24 mouse cellular contexts compared by ENCODE assay signal in genomic region chr14:46292398-46292797, GRCm38 (mm10).
DNase-seq lines count a peak whose midpoint lies in the region; ATAC-seq and TF ChIP-seq lines count a peak whose summit lies in the region.
"Had no signal": no experiment of that assay in that cellular context is flagged by ENCODE, and none has a peak within 500 bp of the region (broad histone marks: within the 10 kb centered on the region; RNA-seq: fewer than 3 reads in every experiment).

No protein-coding gene starts in this region.

- H3K4me2 ChIP-seq in heart, embryonic 12.5 days = no peak overlapping the region
- no peak overlapping the region for H3K4me2 ChIP-seq in kidney, embryonic 15.5 days
- H3K4me2 ChIP-seq in stomach, embryonic 14.5 days (replicated peaks; ENCODE audit: low read depth, low read length) = no peak overlapping the region
- H3K4me2 ChIP-seq in stomach, postnatal 0 days (replicated peaks; ENCODE audit: low read depth) = no peak overlapping the region
- H3K4me2 ChIP-seq: forebrain, embryonic 13.5 days; liver, embryonic 12.5 days had no signal

- H3K27ac ChIP-seq in heart, embryonic 12.5 days (ENCODE audit: poor library complexity, severe bottlenecking) = 0 out of 2 replicates have a peak overlapping the region, but pooled peaks have one; percentile 8
- H3K27ac ChIP-seq in kidney, embryonic 15.5 days = peak overlapping the region; percentile 22
- peak overlapping the region; percentile 39; the same call in 1 of the 2 replicates for H3K27ac ChIP-seq in stomach, embryonic 14.5 days (ENCODE audit: low read length)
- H3K27ac ChIP-seq in stomach, postnatal 0 days (replicated peaks) = no peak overlapping the region
- H3K27ac ChIP-seq: forebrain, embryonic 13.5 days; heart, embryonic 10.5 days; liver, embryonic 12.5 days; midbrain, embryonic 10.5 days had no signal

- no peak overlapping the region for H3K9ac ChIP-seq in heart, embryonic 12.5 days
- H3K9ac ChIP-seq in kidney, embryonic 15.5 days = no peak overlapping the region
- no peak overlapping the region for H3K9ac ChIP-seq in stomach, embryonic 14.5 days (replicated peaks; ENCODE audit: low read depth, low read length)
- no peak overlapping the region for H3K9ac ChIP-seq in stomach, postnatal 0 days (ENCODE audit: low read length)
- H3K9ac ChIP-seq: forebrain, embryonic 13.5 days; liver, embryonic 12.5 days; liver, postnatal 0 days had no signal

- H3K4me3 ChIP-seq in heart, embryonic 12.5 days = no peak overlapping the region
- H3K4me3 ChIP-seq in kidney, embryonic 15.5 days (replicated peaks) = no peak overlapping the region
- H3K4me3 ChIP-seq in stomach, embryonic 14.5 days (ENCODE audit: low read depth, low read length) = no peak overlapping the region
- H3K4me3 ChIP-seq in stomach, postnatal 0 days (ENCODE audit: low read depth, low read length) = no peak overlapping the region
- H3K4me3 ChIP-seq: forebrain, embryonic 13.5 days; heart, embryonic 10.5 days; liver, embryonic 12.5 days; midbrain, embryonic 10.5 days had no signal

- no peak for TF ChIP-seq CTCF in stomach, postnatal 0 days (IDR thresholded peaks at IDR 0.05; ENCODE audit: low read depth)

- WGBS in heart, embryonic 12.5 days = 52% methylated on average over 2 of the region's 2 CpGs
- WGBS in kidney, embryonic 15.5 days = 64% methylated on average over 2 of the region's 2 CpGs
- WGBS in stomach, embryonic 14.5 days = 51% methylated on average over 2 of the region's 2 CpGs
- WGBS in stomach, postnatal 0 days = 50% methylated on average over 2 of the region's 2 CpGs

- no peak for TF ChIP-seq EP300 in stomach, postnatal 0 days (optimal IDR thresholded peaks at IDR 0.05)

- no peaks in the 10 kb centered on the region for H3K9me3 ChIP-seq in heart, embryonic 12.5 days (replicated peaks)
- 0 out of 2 replicates have a peak, but pooled peaks cover 3% of the 10 kb centered on the region for H3K9me3 ChIP-seq in kidney, embryonic 15.5 days (replicated peaks)
- no peaks in the 10 kb centered on the region for H3K9me3 ChIP-seq in stomach, embryonic 14.5 days (ENCODE audit: control insufficient read depth, low read depth, low read length)
- H3K9me3 ChIP-seq in stomach, postnatal 0 days (ENCODE audit: control insufficient read depth, low read length) = no peaks in the 10 kb centered on the region
- H3K9me3 ChIP-seq: forebrain, embryonic 13.5 days; liver, embryonic 12.5 days; midbrain, embryonic 10.5 days had no signal

- ATAC-seq in heart, embryonic 12.5 days (ENCODE audit: insufficient number of reproducible peaks, low FRiP score) = no peak
- ATAC-seq in kidney, embryonic 15.5 days (replicated peaks; ENCODE audit: low FRiP score) = no peak
- no peak for ATAC-seq in stomach, embryonic 14.5 days (ENCODE audit: insufficient number of reproducible peaks, insufficient read depth, low FRiP score, low read depth)
- ATAC-seq in stomach, postnatal 0 days (ENCODE audit: low FRiP score, low TSS enrichment) = no peak
- ATAC-seq: activated CD4-positive, CD25-positive, alpha-beta regulatory T cell, adult 4 months; CD4-positive, CD25-positive, alpha-beta regulatory T cell, adult 4 months; forebrain, embryonic 13.5 days; hindbrain, embryonic 16.5 days; liver, embryonic 12.5 days; liver, postnatal 0 days; midbrain, embryonic 16.5 days had no signal

- H3K36me3 ChIP-seq in heart, embryonic 12.5 days = no peaks in the 10 kb centered on the region
- no peaks in the 10 kb centered on the region for H3K36me3 ChIP-seq in kidney, embryonic 15.5 days
- no peaks in the 10 kb centered on the region for H3K36me3 ChIP-seq in stomach, embryonic 14.5 days (ENCODE audit: control insufficient read depth, insufficient read depth, low read length)
- H3K36me3 ChIP-seq in stomach, postnatal 0 days (ENCODE audit: control insufficient read depth, insufficient read depth, low read length) = no peaks in the 10 kb centered on the region
- H3K36me3 ChIP-seq: heart, embryonic 10.5 days; liver, embryonic 12.5 days; midbrain, embryonic 10.5 days had no signal

- H3K4me1 ChIP-seq in heart, embryonic 12.5 days (replicated peaks) = peaks cover 15% of the 10 kb centered on the region
- H3K4me1 ChIP-seq in kidney, embryonic 15.5 days = peaks cover 6% of the 10 kb centered on the region; the same call in 1 of the 2 replicates
- 0 out of 2 replicates have a peak, but pooled peaks cover 4% of the 10 kb centered on the region for H3K4me1 ChIP-seq in stomach, embryonic 14.5 days (ENCODE audit: control insufficient read depth, insufficient read depth, low read length)
- H3K4me1 ChIP-seq in stomach, postnatal 0 days (replicated peaks; ENCODE audit: control insufficient read depth, insufficient read depth) = no peaks in the 10 kb centered on the region
- H3K4me1 ChIP-seq: forebrain, embryonic 13.5 days; liver, embryonic 12.5 days had no signal

- no peak for DNase-seq in heart, adult 9 months (ENCODE audit: low spot score in 2 of 2)
- DNase-seq in kidney, postnatal 25 days = no peak
- no peak for DNase-seq in stomach, postnatal 0 days (ENCODE audit: low spot score)
- no peak for DNase-seq in spleen, postnatal 14 days (ENCODE audit: low spot score in 2 of 2)
- DNase-seq: adrenal gland, adult 8-10 months; cerebellum, adult 11 months; cerebellum, adult 9-10 months; cerebellum, postnatal 36 days; kidney, adult 11 months; layer of hippocampus, postnatal 36 days; left cerebral cortex, postnatal 4 days; liver, postnatal 0 days; right cerebral cortex, postnatal 4 days had no signal

- no peaks in the 10 kb centered on the region for H3K27me3 ChIP-seq in heart, embryonic 12.5 days (replicated peaks)
- H3K27me3 ChIP-seq in kidney, embryonic 15.5 days = no peaks in the 10 kb centered on the region
- H3K27me3 ChIP-seq in stomach, embryonic 14.5 days (ENCODE audit: control insufficient read depth, insufficient read depth, low read length) = no peaks in the 10 kb centered on the region
- no peaks in the 10 kb centered on the region for H3K27me3 ChIP-seq in stomach, postnatal 0 days (ENCODE audit: control insufficient read depth, insufficient read depth, low read length)
- H3K27me3 ChIP-seq: forebrain, embryonic 13.5 days; liver, embryonic 12.5 days had no signal
